Mouse (Mus musculus) WW6 (cell line): ENCODE measurements around the gene B9d2.

Experiments
- DNase-seq: peaks from one replicate; pipeline ENCODE4 v3.0.0-alpha.2; 2013; ENCODE audit warnings: low read depth, low spot score

The B9d2 gene

DNA sequence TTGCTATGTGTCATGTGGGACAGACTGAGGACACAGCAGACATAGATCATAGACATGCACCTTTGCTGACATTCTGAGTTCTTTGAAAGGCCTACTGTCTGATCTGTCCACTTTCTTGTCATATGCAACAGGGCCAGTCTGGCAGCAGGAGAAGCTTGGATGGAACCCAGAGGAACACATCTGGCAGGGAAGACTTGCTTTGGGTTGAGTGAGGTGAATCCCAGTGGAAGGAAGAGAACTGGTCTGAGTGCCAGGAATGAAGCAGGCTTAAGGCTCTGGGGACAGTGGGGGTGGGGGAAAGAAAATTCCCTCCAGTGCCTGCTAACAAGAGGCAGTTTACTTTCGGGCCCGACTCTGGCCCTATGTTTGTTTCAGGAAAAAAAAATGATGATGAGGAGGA is 49.3 kb downstream of the B9d2 start:
- no peak for DNase-seq

DNA sequence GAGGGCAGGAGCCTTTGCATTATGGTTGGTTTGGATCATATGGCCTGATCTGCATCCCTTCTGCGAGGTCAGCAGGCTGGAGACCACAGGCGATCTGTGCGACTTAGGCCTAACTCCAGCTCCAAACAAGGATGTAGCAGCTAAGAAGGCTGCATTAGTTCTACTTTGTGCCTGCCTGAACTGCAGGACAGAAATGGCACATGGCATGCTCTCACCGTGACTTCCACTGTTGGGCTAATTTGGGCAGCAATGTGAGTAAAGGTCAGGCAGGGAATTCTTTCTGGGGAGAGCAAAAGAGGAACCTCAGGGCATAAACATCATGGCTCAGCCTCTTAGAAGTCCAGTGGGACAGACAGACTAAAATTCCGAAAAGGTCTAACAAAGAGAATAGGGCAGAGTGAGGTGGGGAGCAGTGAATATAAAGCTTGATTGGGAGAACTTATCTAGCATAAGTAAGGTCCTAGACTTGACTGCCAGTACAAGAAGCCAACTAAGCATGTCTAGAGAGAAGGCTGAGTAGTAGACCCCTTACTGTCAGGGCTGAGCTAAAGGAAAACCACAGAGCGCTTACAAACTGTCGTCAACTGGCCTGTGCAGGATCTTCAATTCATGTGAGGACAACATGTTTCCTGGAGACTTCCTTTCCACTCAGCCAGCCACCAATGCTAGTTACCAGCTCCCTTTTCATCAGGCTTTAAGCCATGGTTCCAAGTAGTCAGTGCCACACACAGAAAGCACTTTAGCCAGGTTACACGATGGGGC is 50.9 kb downstream of the B9d2 start:
- DNase-seq, result no peak

DNA sequence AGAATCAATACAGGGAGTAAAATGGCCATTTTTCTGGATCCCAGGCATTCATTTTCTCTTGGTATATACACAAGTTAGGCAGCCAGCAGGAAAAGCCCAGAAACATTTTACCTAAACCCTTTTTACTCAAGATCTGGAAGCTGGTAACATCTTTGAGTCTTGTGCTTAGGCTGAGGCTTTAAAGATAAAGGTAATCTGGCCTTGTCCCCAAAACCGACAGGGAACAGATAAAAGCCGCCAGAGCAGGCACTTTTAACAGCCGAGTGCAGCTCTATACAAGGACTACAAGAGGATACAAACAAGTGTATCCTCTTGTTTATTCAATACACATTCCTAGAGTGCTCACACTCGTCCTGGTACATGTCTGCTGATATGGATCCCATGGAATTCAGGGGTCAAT is 54.4 kb downstream of the B9d2 start:
- DNase-seq, result no peak
